ENCODE assay signal across 8 mouse cellular contexts in genomic region chr17:34025756-34026151, GRCm38 (mm10). TPM values are rescaled to one million over a fixed set of nuclear protein-coding genes. Genes with fewer than 3 reads are reported as not detected.
DNase-seq lines count a peak whose midpoint lies in the region; ATAC-seq lines count a peak whose summit lies in the region.

No protein-coding gene starts in this region.

- peak overlapping the region; percentile 91; the same call in 1 of the 2 replicates for H3K9ac ChIP-seq in neural tube, embryonic 15.5 days (replicated peaks)

- H3K9me3 ChIP-seq in neural tube, embryonic 15.5 days (replicated peaks): no peaks in the 10 kb centered on the region

- peak; percentile 33 to 46 for DNase-seq in frontal cortex, postnatal 10 days (ENCODE audit: low spot score in 2 of 2)
- DNase-seq in frontal cortex, adult 2 months (ENCODE audit: extremely low spot score in 1 of 2, low spot score in 1 of 2): no peak
- peak; percentile 37 for DNase-seq in right cerebral cortex, postnatal 4 days
- no peak for DNase-seq in right cerebral cortex, postnatal 36 days (ENCODE audit: low spot score in 2 of 2)
- peak; percentile 34 for DNase-seq in kidney, postnatal 10 days

- peak; percentile 7; the same call in 1 of the 2 replicates for ATAC-seq in neural tube, embryonic 15.5 days (ENCODE audit: low FRiP score)
- ATAC-seq in inflammation-experienced regulatory T-cells, adult 6 months: no peak
- ATAC-seq in megakaryocyte-erythroid progenitor cell, adult 5-6 weeks (replicated peaks; ENCODE audit: low FRiP score, low TSS enrichment, poor library complexity, severe bottlenecking): no peak

- peak overlapping the region; percentile 98 for H3K4me2 ChIP-seq in neural tube, embryonic 15.5 days

- H3K36me3 ChIP-seq in neural tube, embryonic 15.5 days: peaks cover 24% of the 10 kb centered on the region

- H3K4me3 ChIP-seq in neural tube, embryonic 15.5 days (replicated peaks): peak overlapping the region; percentile 80

- WGBS in neural tube, embryonic 15.5 days: 6% methylated on average over 7 of the region's 7 CpGs

- peak overlapping the region; percentile 98 for H3K27ac ChIP-seq in neural tube, embryonic 15.5 days (replicated peaks)

- no peaks in the 10 kb centered on the region for H3K27me3 ChIP-seq in neural tube, embryonic 15.5 days (replicated peaks)

- peaks cover 76% of the 10 kb centered on the region for H3K4me1 ChIP-seq in neural tube, embryonic 15.5 days

RNA-seq across cellular contexts. Expression of gene Ring1, which starts 1.3 kb away (rescaled TPM):
- polyA plus RNA-seq in frontal cortex, adult 2 months (2012; rRNA removed): 80.9 and 89.6 TPM in 2 replicates
- polyA plus RNA-seq in neural tube, embryonic 15.5 days (2015; fragmentation: Nextera tagmentation; extraction: Ambion mirVana): 21.9 and 24.4 TPM in 2 replicates
- polyA plus RNA-seq in inflammation-experienced regulatory T-cells, adult 6 months (2017; shearing (Covaris generic)): 1 to 10 TPM; 1.6 to 2.8 (median 2.5) TPM
- 12.8 and 24.7 TPM in 2 replicates for total RNA-seq in megakaryocyte-erythroid progenitor cell, adult 5-6 weeks (2014; fragmentation: Nextera tagmentation)
- total RNA-seq in megakaryocyte-erythroid progenitor cell, adult 5-6 weeks (2017): 13.5 and 15.4 TPM in 2 replicates

RNA-seq across cellular contexts. Expression of gene H2-Ke6, which starts 2.1 kb away (rescaled TPM):
- polyA plus RNA-seq in frontal cortex, adult 2 months (2012; rRNA removed): 84.6 and 87.2 TPM in 2 replicates
- 68.4 and 71.4 TPM in 2 replicates for polyA plus RNA-seq in neural tube, embryonic 15.5 days (2015; fragmentation: Nextera tagmentation; extraction: Ambion mirVana)
- polyA plus RNA-seq in inflammation-experienced regulatory T-cells, adult 6 months (2017; shearing (Covaris generic)): 10 to 100 TPM; 28.0 to 31.5 (median 30.7) TPM
- total RNA-seq in megakaryocyte-erythroid progenitor cell, adult 5-6 weeks (2014; fragmentation: Nextera tagmentation): 118 and 144 TPM in 2 replicates
- total RNA-seq in megakaryocyte-erythroid progenitor cell, adult 5-6 weeks (2017): 41.6 and 46.8 TPM in 2 replicates

RNA-seq across cellular contexts. Expression of gene Slc39a7, which starts 5.7 kb away (rescaled TPM):
- 101 and 102 TPM in 2 replicates for polyA plus RNA-seq in frontal cortex, adult 2 months (2012; rRNA removed)
- polyA plus RNA-seq in neural tube, embryonic 15.5 days (2015; fragmentation: Nextera tagmentation; extraction: Ambion mirVana): 167 and 170 TPM in 2 replicates
- polyA plus RNA-seq in inflammation-experienced regulatory T-cells, adult 6 months (2017; shearing (Covaris generic)): 10 to 100 TPM; 40.8 to 49.3 (median 44.7) TPM
- 18.1 and 18.3 TPM in 2 replicates for total RNA-seq in megakaryocyte-erythroid progenitor cell, adult 5-6 weeks (2014; fragmentation: Nextera tagmentation)
- total RNA-seq in megakaryocyte-erythroid progenitor cell, adult 5-6 weeks (2017): 94.1 and 169 TPM in 2 replicates

RNA-seq across cellular contexts. Expression of gene Rxrb, which starts 5.9 kb away (rescaled TPM):
- 69.5 and 79.4 TPM in 2 replicates for polyA plus RNA-seq in frontal cortex, adult 2 months (2012; rRNA removed)
- polyA plus RNA-seq in neural tube, embryonic 15.5 days (2015; fragmentation: Nextera tagmentation; extraction: Ambion mirVana): 54.4 and 57.7 TPM in 2 replicates
- 10 to 100 TPM in 2 of 3 experiments, 1 to 10 TPM in 1; 7.8 to 10.6 (median 10.1) TPM for polyA plus RNA-seq in inflammation-experienced regulatory T-cells, adult 6 months (2017; shearing (Covaris generic))
- total RNA-seq in megakaryocyte-erythroid progenitor cell, adult 5-6 weeks (2014; fragmentation: Nextera tagmentation): 49.6 and 58.9 TPM in 2 replicates
- 31.4 and 33.3 TPM in 2 replicates for total RNA-seq in megakaryocyte-erythroid progenitor cell, adult 5-6 weeks (2017)

RNA-seq across cellular contexts. Expression of gene Col11a2, which starts 13.5 kb away (rescaled TPM):
- 10.0 and 10.7 TPM in 2 replicates for polyA plus RNA-seq in frontal cortex, adult 2 months (2012; rRNA removed)
- polyA plus RNA-seq in neural tube, embryonic 15.5 days (2015; fragmentation: Nextera tagmentation; extraction: Ambion mirVana): 8.3 and 9.4 TPM in 2 replicates
- polyA plus RNA-seq in inflammation-experienced regulatory T-cells, adult 6 months (2017; shearing (Covaris generic)): under 1 TPM in 1 of 3 experiments, not detected in 2; 0.21 TPM
- 1.1 and 3.6 TPM in 2 replicates for total RNA-seq in megakaryocyte-erythroid progenitor cell, adult 5-6 weeks (2014; fragmentation: Nextera tagmentation)
- total RNA-seq in megakaryocyte-erythroid progenitor cell, adult 5-6 weeks (2017): 0.05 and 0.46 TPM in 2 replicates

Comparison
In these comparisons a context has a peak if more than half of its experiments do, and no peak if none do; other contexts are left out.
1. DNase-seq: peak in frontal cortex, postnatal 10 days (2 of 2), right cerebral cortex, postnatal 4 days (single experiment) and kidney, postnatal 10 days (single experiment); none in frontal cortex, adult 2 months (0 of 2) and right cerebral cortex, postnatal 36 days (0 of 2).